Mouse (Mus musculus) small intestine, adult 2 months (tissue): ENCODE measurements around the gene Gm38431. TPM values are rescaled to one million over a fixed set of nuclear protein-coding genes. Genes with fewer than 3 reads are reported as not detected.

Source experiments
- H3K27ac ChIP-seq: fragments of 200-500 bp; 2 replicates; pipeline ENCODE4 v1.5.1; 2012; ENCODE audit warnings: low read depth, low read length, control low read depth, inconsistent platforms; ENCODE audit not compliant: insufficient read depth
- H3K27me3 ChIP-seq: fragments of 200-500 bp; 2 replicates; pipeline ENCODE4 v1.6.1; 2012; ENCODE audit warnings: mild to moderate bottlenecking, moderate library complexity, low read length, inconsistent platforms; ENCODE audit not compliant: control insufficient read depth, insufficient read depth
- H3K36me3 ChIP-seq: fragments of 200-500 bp; 2 replicates; pipeline ENCODE4 v1.6.1; 2012; ENCODE audit warnings: mild to moderate bottlenecking, low read length, control low read depth, inconsistent platforms; ENCODE audit not compliant: control insufficient read depth, insufficient read depth
- H3K4me1 ChIP-seq: fragments of 200-500 bp; 2 replicates; pipeline ENCODE4 v1.6.1; 2012; ENCODE audit warnings: low read length, inconsistent platforms, mixed read lengths; ENCODE audit not compliant: control insufficient read depth, insufficient read depth, insufficient read length
- H3K4me3 ChIP-seq: fragments of 200-500 bp; 2 replicates; pipeline ENCODE4 v1.5.1; 2012; ENCODE audit warnings: low read depth, mild to moderate bottlenecking, control low read depth, inconsistent platforms, low read length, moderate library complexity
- CTCF ChIP-seq: fragments of 200-500 bp; IDR thresholded peaks from 2 replicates; pipeline ENCODE4 v1.5.1; 2012; ENCODE audit warnings: low read depth, mild to moderate bottlenecking, control low read depth, inconsistent platforms, low read length, moderate library complexity, mixed read lengths; ENCODE audit not compliant: insufficient replicate concordance, insufficient read length; ENCODE audit errors: extremely low read depth
- POLR2A ChIP-seq: fragments of 200-500 bp; IDR thresholded peaks from 2 replicates; pipeline ENCODE4 v1.6.1; 2012; ENCODE audit warnings: low read depth, mild to moderate bottlenecking, control low read depth, inconsistent platforms, low read length, moderate library complexity
- WGBS: fragments of 180-500 bp; shearing (Covaris S2); methylation state at CpG from one replicate; pipeline ENCODE4 v1.1.7; 2018; 5-methylcytosine and 5-hydroxymethylcytosine counted together
- polyA plus RNA-seq: library from polyadenylated mRNA; depleted of rRNA; stranded (reverse); fragments of >200 nt; gene quantifications from 2 replicates; pipeline ENCODE4 v1.2.3, GENCODE M21; 2012; rRNA removed

Gene Gm38431
- polyA plus RNA-seq, 1 experiment, result 6.2 TPM

- TF ChIP-seq POLR2A (no peak), CTCF (no peak)
- no peaks in the 10 kb centered on the region for H3K27me3 ChIP-seq
- H3K27ac ChIP-seq, result no peak overlapping the region
- WGBS, result 88% methylated on average over 12 of the region's 12 CpGs
- no peak overlapping the region for H3K4me3 ChIP-seq
- H3K36me3 ChIP-seq, result no peaks in the 10 kb centered on the region
- H3K4me1 ChIP-seq, result peaks cover 15% of the 10 kb centered on the region
Measured at GRCm38 (mm10) chr9:21026849-21027248, 64.9 kb downstream of the Gm38431 start.

GRCm38 (mm10) chr9:21025258-21025810 lies 66.5 kb downstream of the Gm38431 start:
- Histone ChIP-seq H3K4me1 (peaks cover 12% of the 10 kb centered on the region), H3K36me3 (no peaks in the 10 kb centered on the region), H3K27ac (no peak overlapping the region), H3K4me3 (no peak overlapping the region), H3K27me3 (no peaks in the 10 kb centered on the region)
- TF ChIP-seq POLR2A (no peak), CTCF (no peak)
- 61% methylated on average over 19 of the region's 19 CpGs for WGBS

GRCm38 (mm10) chr9:21022726-21023125 lies 69.1 kb downstream of the Gm38431 start:
- H3K27ac ChIP-seq, result no peak overlapping the region
- H3K4me1 ChIP-seq, result no peaks in the 10 kb centered on the region
- no peak for TF ChIP-seq POLR2A
- no peak for TF ChIP-seq CTCF
- H3K36me3 ChIP-seq, result no peaks in the 10 kb centered on the region
- whole genome bisulfite sequencing, result 86% methylated on average over 1 of the region's 1 CpGs
- no peak overlapping the region for H3K4me3 ChIP-seq
- H3K27me3 ChIP-seq, result no peaks in the 10 kb centered on the region

GRCm38 (mm10) chr9:21022288-21022687 lies 69.5 kb downstream of the Gm38431 start:
- Histone ChIP-seq H3K27ac (no peak overlapping the region), H3K4me3 (no peak overlapping the region), H3K27me3 (no peaks in the 10 kb centered on the region), H3K4me1 (no peaks in the 10 kb centered on the region), H3K36me3 (no peaks in the 10 kb centered on the region)
- 70% methylated on average over 6 of the region's 6 CpGs for WGBS
- no peak for TF ChIP-seq POLR2A
- no peak for TF ChIP-seq CTCF

GRCm38 (mm10) chr9:21021363-21021762 lies 70.4 kb downstream of the Gm38431 start:
- no peak overlapping the region for H3K4me3 ChIP-seq
- no peaks in the 10 kb centered on the region for H3K36me3 ChIP-seq
- no peak for TF ChIP-seq POLR2A
- TF ChIP-seq CTCF, result no peak
- no peaks in the 10 kb centered on the region; the same call in 1 of the 2 replicates for H3K4me1 ChIP-seq
- 87% methylated on average over 3 of the region's 3 CpGs for WGBS
- no peak overlapping the region for H3K27ac ChIP-seq
- no peaks in the 10 kb centered on the region for H3K27me3 ChIP-seq

- TF ChIP-seq POLR2A (no peak), CTCF (no peak)
- H3K4me3 ChIP-seq, result no peak overlapping the region
- no peaks in the 10 kb centered on the region for H3K27me3 ChIP-seq
- H3K36me3 ChIP-seq, result no peaks in the 10 kb centered on the region
- peaks cover 7% of the 10 kb centered on the region for H3K4me1 ChIP-seq
- WGBS, result 68% methylated on average over 2 of the region's 2 CpGs
- H3K27ac ChIP-seq, result no peak overlapping the region
Measured at GRCm38 (mm10) chr9:21018600-21018999, 73.2 kb downstream of the Gm38431 start.

Other genes starting within 250 kb of the Gm38431 start
- 22.3 and 37.9 TPM in 2 replicates for gene A230050P20Rik, start 223.4 kb downstream of the Gm38431 start, polyA plus RNA-seq
- 4.3 and 8.0 TPM in 2 replicates for gene Angptl6, start 212.3 kb downstream of the Gm38431 start, polyA plus RNA-seq
- gene Ppan, start 203.8 kb downstream of the Gm38431 start, polyA plus RNA-seq, result 33.4 and 42.2 TPM in 2 replicates
- gene Eif3g, start 193.4 kb downstream of the Gm38431 start, polyA plus RNA-seq, result 57.9 and 94.5 TPM in 2 replicates
- gene Dnmt1, start 132.1 kb downstream of the Gm38431 start, polyA plus RNA-seq, result 10.4 and 21.7 TPM in 2 replicates
- gene S1pr2, start 115.2 kb downstream of the Gm38431 start, polyA plus RNA-seq, result 2.5 and 2.9 TPM in 2 replicates
- gene Mrpl4, start 89.3 kb downstream of the Gm38431 start, polyA plus RNA-seq, result 81.8 and 143 TPM in 2 replicates
- 6.8 and 9.4 TPM in 2 replicates for gene Icam1, start 76.0 kb downstream of the Gm38431 start, polyA plus RNA-seq
- 0.32 and 0.37 TPM in 2 replicates for gene Icam4, start 62.6 kb downstream of the Gm38431 start, polyA plus RNA-seq
- 0.11 TPM in 2 replicates for gene Icam5, start 59.9 kb downstream of the Gm38431 start, polyA plus RNA-seq
- 0.80 TPM in 1 of 2 replicates, not detected in the other for gene Zglp1, start 24.9 kb downstream of the Gm38431 start, polyA plus RNA-seq
- gene Gm49373, start 18.9 kb downstream of the Gm38431 start, polyA plus RNA-seq, result 0.09 and 0.16 TPM in 2 replicates
- 37.0 and 60.8 TPM in 2 replicates for gene Fdx1l, start 18.4 kb downstream of the Gm38431 start, polyA plus RNA-seq
- gene Raver1, start within 50 bp of the Gm38431 start, polyA plus RNA-seq, result 34.2 and 90.8 TPM in 2 replicates
- gene Tyk2, start 39.2 kb upstream of the Gm38431 start, polyA plus RNA-seq, result 16.3 and 31.2 TPM in 2 replicates
- 14.4 and 24.9 TPM in 2 replicates for gene Cdc37, start 58.0 kb upstream of the Gm38431 start, polyA plus RNA-seq
- gene Pde4a, start 73.7 kb upstream of the Gm38431 start, polyA plus RNA-seq, result 5.1 and 7.1 TPM in 2 replicates
- gene Keap1, start 147.4 kb upstream of the Gm38431 start, polyA plus RNA-seq, result 56.6 and 103 TPM in 2 replicates
- gene S1pr5, start 156.4 kb upstream of the Gm38431 start, polyA plus RNA-seq, result 0.08 and 0.18 TPM in 2 replicates
- 70.1 and 144 TPM in 2 replicates for gene Atg4d, start 173.3 kb upstream of the Gm38431 start, polyA plus RNA-seq
- 9.1 and 9.6 TPM in 2 replicates for gene Kri1, start 196.0 kb upstream of the Gm38431 start, polyA plus RNA-seq
- 11.0 and 27.1 TPM in 2 replicates for gene Cdkn2d, start 199.4 kb upstream of the Gm38431 start, polyA plus RNA-seq
- 36.4 and 69.5 TPM in 2 replicates for gene Ap1m2, start 220.3 kb upstream of the Gm38431 start, polyA plus RNA-seq
- gene Slc44a2, start 228.7 kb upstream of the Gm38431 start, polyA plus RNA-seq, result 11.9 and 12.7 TPM in 2 replicates